Mouse (Mus musculus) v-Abl transformed pro-B cells (cell line): Measurements from ENCODE around the gene Atat1.

ENCODE experiments used
- in situ Hi-C, 2 experiments: fragments of 400-800 bp; cut with MboI; formaldehyde crosslinking; loops; one replicate each; pipeline ENCODE4 v1.15.1; 2025; ENCODE audit not compliant: unreplicated experiment in 2 of 2

Atat1 gene

GRCm38 (mm10) chr17:35919060-35919715, 9.3 kb upstream of the Atat1 start:
- in situ Hi-C loops: loop anchor here in 1 of 2 experiments (25.0 kb wide), 1 partner anchor 407 kb away; the partner anchor contains the start of genes Cchcr1, Pou5f1 and Tcf19

- in situ Hi-C loops: loop anchor here in 1 of 2 experiments (25.0 kb wide), 1 partner anchor 406 kb away; the partner anchor contains the start of genes Cchcr1, Pou5f1 and Tcf19
Observed at GRCm38 (mm10) chr17:35918276-35919059, 8.6 kb upstream of the Atat1 start.

- in situ Hi-C loops: loop anchor here in 1 of 2 experiments (25.0 kb wide), 1 partner anchor 405 kb away; the partner anchor contains the start of genes Cchcr1, Pou5f1 and Tcf19
Observed at GRCm38 (mm10) chr17:35917463-35918251, 7.8 kb upstream of the Atat1 start.

- in situ Hi-C loops: loop anchor here in 1 of 2 experiments (25.0 kb wide), 1 partner anchor 405 kb away; the partner anchor contains the start of genes Cchcr1, Pou5f1 and Tcf19
Observed at GRCm38 (mm10) chr17:35917143-35917462, 7.2 kb upstream of the Atat1 start.

- in situ Hi-C loops: loop anchor here in 1 of 2 experiments (25.0 kb wide), 1 partner anchor 404 kb away; the partner anchor contains the start of genes Cchcr1, Pou5f1 and Tcf19
Observed at GRCm38 (mm10) chr17:35916297-35917142, 6.6 kb upstream of the Atat1 start, which contains the start of the genes Mrps18b and Ppp1r10. TSS of gene Mrps18b (minus strand) at chr17:35916389. TSS of gene Ppp1r10 (plus strand) at chr17:35916434.

- in situ Hi-C loops: loop anchor here in 1 of 2 experiments (25.0 kb wide), 1 partner anchor 403 kb away; the partner anchor contains the start of genes Cchcr1, Pou5f1 and Tcf19
Observed at GRCm38 (mm10) chr17:35915538-35916296, 5.8 kb upstream of the Atat1 start.

DNA sequence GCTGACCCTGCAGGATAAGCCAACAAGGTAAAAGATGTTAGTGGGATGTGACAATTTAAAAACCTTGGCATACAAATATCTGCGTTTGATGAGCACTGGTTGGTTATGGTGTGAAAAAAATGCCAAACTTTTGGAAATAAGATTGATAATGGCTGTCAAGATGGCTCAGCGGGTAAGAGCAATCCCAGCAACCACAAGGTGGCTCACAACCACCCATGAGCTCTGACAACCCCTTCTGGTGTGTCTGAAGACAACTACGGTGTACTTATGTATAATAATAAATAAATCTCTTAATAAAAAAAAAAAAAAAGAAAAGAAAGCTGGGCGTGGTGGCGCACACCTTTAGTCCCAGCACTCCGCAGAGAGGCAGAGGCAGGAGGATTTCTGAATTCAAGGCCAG, 5.1 kb upstream of the Atat1 start:
- in situ Hi-C loops: loop anchor here in 1 of 2 experiments (25.0 kb wide), 1 partner anchor 403 kb away; the partner anchor contains the start of genes Cchcr1, Pou5f1 and Tcf19

DNA sequence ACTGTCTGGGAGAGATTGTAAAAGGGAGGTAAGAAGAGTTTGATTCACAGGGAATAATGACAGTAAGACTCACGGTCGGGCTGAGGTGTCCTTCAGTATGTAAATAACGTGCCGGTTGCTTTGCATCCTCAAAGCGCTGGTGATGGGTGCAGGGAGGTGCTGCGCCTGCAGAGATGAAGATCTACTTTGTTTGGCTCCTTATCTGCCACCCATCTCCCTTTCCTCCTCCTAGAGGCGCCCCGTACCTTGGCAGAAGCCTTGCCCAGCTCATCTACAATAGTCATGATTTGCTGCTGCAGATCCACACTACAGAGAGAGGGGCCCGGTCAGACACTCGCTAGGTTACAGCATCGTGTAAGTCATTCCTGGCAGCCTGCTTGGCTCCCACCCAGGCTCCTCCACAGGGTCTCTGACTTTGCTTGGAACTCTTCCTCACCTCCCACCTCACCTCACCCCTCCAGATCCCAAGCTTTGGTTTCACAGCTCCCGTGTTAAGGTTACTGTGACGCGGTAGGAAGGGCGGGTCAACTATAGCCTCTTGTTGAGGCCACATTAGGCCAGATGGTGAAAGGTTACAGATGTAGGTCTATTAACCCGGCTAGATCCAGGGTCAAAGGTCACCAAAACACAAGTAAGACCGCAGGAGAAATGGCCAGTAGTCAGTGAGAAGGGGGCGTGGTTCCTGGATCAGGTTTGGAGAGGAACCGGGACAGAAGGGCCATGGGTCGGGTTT, 523 bp downstream of the Atat1 start:
- in situ Hi-C loops: loop anchor here (5.0 to 25.0 kb wide), 6 partner anchors 37 to 397 kb away; partner anchors contain the start of genes Cchcr1 (in 1 of the 2), Pou5f1 (in 1 of the 2) and Tcf19 (in 1 of the 2)

DNA sequence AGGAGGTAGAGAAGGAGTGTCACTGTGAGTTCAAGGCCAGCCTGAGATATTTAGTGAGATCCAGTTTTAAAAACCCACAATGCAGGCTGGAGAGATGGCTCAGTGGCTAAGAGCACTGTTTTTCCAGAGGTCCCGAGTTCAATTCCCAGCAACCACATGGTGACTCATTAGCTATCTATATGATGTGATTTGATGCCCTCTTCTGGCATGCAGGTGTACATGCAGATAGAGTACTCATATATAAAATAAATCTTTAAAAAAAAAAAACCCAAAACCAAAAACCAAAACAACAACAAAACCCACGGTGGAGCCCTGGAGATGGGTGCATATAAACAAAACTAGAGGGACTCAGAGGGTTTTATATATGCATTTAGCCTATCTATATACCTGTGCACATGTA, 2.3 kb downstream of the Atat1 start:
- in situ Hi-C loops: loop anchor here (5.0 to 25.0 kb wide), 6 partner anchors 35 to 395 kb away; partner anchors contain the start of genes Cchcr1 (in 1 of the 2), Pou5f1 (in 1 of the 2) and Tcf19 (in 1 of the 2)

GRCm38 (mm10) chr17:35905587-35905986, 4.3 kb downstream of the Atat1 start:
- in situ Hi-C loops: loop anchor here (5.0 to 25.0 kb wide), 6 partner anchors 33 to 393 kb away; partner anchors contain the start of genes Cchcr1 (in 1 of the 2), Pou5f1 (in 1 of the 2) and Tcf19 (in 1 of the 2)

GRCm38 (mm10) chr17:35903992-35904355, 5.9 kb downstream of the Atat1 start:
- in situ Hi-C loops: loop anchor here in 1 of 2 experiments (10.0 to 25.0 kb wide), 2 partner anchors 169 to 392 kb away; partner anchors contain the start of genes Cchcr1, Pou5f1 and Tcf19

DNA sequence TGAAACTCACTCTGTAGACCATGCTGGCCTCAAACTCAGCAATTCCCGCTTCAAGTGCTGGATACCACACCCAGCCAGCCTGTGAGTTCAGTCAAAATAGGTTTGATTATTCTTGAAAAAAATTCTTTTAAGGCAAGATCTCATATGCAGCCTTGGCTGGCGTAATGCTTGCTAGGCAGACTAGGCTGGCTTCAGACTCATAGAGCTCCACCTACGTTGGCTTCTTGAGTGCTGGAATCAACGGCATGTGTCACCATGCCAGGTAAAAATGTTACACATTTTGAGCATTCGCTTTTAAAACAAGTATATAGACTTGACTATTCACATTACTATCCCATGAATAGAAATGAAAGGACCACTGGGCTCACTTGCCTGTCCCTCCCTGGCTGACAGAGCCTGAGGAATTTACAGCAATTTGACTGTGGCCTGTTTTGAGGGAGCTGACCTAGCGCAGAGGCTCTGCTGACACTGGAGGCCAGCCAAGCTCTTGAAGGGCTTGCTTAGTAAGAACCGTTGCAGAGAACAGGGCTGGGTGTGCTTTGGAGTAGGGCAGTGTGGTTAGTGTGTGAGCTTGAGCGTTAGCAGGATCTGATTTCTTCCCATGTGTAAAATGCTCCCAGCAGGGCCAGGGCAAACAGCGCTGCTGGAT, 6.4 kb downstream of the Atat1 start:
- in situ Hi-C loops: loop anchor here in 1 of 2 experiments (10.0 to 25.0 kb wide), 2 partner anchors 169 to 391 kb away; partner anchors contain the start of genes Cchcr1, Pou5f1 and Tcf19

DNA sequence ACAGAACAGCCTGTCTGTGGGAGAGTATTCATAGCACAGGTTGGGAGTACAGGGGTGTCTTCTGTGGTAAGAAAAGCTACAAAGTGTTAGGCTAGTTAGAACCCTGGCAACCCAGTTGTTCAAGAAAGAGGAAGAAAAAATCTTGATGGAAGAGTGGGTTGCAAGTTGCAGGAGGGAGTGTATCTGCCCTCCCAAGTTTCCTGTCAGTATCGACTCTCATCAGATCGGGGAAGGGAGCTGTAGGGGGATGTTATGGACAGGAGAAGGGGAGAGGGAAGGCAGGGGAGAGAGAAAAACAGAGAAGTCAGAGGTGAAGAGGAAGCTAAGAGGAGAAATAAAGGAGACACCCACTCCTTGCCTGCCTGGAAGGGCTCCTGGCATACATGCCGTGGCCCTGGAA, 9.2 kb downstream of the Atat1 start:
- in situ Hi-C loops: loop anchor here in 1 of 2 experiments (10.0 to 25.0 kb wide), 2 partner anchors 166 to 388 kb away; partner anchors contain the start of genes Cchcr1, Pou5f1 and Tcf19

DNA sequence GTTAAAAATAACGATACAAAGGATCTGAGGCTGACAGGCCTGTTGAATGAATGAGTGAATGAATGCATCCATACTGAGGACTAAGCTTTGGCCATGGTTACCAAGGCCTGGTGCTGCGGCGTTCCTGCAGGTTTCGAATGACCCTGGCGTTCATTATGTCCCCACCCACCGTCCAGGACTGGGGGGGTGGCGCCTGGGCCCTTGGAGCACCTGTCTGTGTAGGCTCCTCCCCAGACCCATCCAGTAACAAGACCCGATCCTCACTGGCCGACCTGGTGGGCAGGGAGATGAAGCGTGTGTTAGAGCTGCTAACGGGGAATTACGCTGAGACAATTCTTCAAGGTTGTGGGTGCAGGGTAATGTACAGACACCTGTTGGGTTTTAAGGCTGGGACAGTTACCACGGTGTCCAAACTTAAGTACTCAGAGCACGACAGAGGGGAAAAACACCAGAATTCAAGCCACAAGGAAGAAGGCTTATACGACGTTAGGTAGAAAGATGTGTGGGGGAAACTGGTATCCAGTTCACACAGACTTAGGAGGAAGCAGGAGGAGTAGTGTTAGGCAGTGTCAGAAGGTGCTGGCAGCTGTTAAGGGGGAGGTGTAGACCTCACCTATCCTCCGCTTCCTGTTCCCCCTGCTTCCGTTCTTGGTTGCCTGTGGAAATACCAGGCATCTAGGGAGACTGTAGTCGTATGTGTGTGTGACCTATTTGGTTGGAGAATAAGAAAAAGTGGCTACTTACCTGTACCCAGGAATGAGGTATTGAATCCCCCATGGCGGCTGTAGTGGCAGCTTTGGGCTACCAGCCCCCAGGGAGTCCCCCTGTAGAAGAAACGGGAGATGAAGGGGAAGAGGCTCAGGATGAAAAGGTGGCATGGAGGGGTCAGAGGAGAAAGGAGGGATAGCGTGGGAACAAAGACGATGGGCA, 12.0 kb downstream of the Atat1 start:
- in situ Hi-C loops: no loop called here

DNA sequence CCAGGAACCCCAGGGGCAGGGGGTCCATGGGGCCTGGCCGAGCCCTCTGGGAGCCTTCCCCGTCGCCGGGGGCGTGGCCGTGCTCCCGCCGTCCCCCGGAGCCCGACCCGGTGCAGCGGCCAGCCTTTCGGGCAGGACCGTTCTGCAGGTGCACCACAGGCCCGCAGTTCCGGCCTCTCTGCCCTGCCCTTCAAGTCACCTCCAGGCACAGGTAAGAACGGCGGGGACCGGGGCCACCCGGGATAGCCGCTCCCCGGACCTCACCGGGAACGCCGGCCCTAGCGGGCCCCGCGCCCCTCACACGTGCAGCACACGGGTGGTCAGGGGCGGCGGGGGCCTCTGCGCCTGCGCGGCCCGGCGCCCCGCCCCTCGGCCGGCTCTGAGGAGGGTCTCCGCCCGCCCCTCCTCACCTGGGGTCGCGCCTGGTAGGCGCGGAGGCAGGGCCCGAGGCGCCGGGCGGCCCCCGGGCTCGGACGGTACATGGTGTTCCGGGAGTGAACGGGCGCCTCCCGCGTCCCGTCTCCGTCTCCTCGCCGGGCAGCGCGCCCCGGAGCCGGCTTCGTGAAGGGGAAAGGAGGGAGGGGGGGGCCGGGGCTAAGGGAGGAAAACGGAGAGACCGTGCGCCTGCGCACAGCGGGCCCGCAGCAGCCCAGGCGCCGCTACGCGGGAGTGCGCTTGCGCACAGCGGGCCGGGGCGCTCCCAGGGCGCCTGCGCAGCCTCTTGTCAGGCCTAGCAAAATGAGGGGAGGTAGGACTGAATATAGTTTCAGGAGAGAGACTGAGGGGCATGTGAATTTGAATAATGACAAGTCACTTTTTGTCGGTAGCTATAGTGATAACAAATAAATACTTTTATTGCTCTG, 12.9 kb downstream of the Atat1 start, which contains the start of gene 2310061I04Rik:
Gene 2310061I04Rik (minus strand): TSS at position 651 of the 863 bp plus-strand sequence.
- in situ Hi-C loops: no loop called here
